Mouse (Mus musculus): ENCODE data around the gene Pcsk6.
A peak's percentile ranks its signal among the peaks of the same experiment; 100 is the strongest.
"Not testable (repeated sequence)": the region's sequence is repeated elsewhere in the genome, so short reads cannot be mapped to it uniquely, and the experiment has no call there.

The Pcsk6 gene

DNA sequence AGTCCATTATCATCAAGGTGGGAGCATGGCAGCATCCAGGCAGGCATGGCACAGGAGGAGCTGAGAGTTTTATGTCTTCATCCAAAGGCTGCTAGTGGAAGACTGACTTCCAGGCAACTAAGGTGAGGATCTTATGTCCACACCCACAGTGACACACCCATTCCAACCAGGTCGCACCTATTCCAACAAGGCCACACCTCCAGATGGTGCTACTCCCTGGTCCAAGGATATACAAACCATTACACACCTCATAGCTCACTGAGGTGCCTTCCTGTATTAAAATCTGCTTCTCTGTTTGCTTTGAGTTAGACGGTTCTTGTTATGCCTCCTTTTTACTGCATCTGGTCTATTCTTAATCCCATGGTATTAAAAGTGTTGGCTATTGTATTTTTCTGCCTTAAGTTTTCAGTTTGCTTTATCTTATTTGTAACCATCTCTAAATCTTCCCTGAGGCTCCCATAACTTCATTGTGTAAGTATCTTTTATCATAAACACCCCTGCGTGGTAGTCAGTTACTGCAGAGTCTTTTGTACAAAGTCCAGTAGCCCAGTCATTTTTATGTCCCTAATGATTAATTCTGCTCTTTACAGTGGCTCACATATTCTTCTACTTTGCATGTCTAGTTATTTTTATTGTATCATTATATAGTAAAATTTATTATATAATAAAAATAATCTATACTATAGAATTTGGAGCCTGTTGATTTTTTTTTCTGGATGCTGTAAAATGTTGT, 72.9 kb downstream of the Pcsk6 start:
- DNase-seq (ENCODE audit: inconsistent age in 2 of 2, low spot score in 1 of 2) = not testable (repeated sequence)

DNA sequence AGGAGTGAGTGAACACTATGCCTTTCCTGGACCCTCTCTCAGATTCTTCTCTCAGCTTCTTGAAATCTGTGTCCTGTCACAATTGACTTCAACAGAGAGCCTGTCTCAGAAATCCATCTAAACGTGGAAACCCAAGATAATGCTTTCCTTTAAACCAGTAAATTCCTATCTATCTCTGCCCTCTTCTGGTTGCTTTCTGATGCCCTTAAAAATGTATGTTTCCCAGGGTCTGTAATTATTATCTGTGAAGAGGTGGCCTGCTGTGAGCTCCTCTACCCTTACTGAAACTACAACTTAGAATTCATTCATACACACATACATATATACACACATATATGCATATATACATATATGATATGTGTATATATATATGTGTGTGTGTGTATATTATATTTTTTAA, 73.7 kb downstream of the Pcsk6 start:
- no peak for DNase-seq (ENCODE audit: inconsistent age in 2 of 2, low spot score in 1 of 2)

DNA sequence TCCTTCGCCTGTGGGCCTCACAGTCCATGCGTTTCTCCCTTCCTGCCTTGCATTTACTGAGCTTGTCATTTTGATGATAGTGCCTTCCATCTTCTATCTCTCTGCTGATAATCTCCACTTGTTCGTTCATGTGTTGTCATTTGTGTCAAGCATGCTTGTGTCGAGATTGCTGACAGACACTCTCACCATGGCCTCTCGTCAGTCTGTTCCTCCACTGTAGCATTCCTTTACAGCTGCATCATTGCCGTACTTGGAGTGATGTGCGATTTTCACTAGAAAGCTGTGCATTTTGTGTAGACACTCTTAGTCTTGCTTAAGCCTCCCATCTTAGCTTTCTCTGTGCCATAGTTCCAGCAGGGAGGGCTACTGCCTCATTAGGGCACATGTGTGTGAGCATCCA, 79.5 kb downstream of the Pcsk6 start:
- DNase-seq (ENCODE audit: inconsistent age in 2 of 2, low spot score in 1 of 2) = no peak

DNA sequence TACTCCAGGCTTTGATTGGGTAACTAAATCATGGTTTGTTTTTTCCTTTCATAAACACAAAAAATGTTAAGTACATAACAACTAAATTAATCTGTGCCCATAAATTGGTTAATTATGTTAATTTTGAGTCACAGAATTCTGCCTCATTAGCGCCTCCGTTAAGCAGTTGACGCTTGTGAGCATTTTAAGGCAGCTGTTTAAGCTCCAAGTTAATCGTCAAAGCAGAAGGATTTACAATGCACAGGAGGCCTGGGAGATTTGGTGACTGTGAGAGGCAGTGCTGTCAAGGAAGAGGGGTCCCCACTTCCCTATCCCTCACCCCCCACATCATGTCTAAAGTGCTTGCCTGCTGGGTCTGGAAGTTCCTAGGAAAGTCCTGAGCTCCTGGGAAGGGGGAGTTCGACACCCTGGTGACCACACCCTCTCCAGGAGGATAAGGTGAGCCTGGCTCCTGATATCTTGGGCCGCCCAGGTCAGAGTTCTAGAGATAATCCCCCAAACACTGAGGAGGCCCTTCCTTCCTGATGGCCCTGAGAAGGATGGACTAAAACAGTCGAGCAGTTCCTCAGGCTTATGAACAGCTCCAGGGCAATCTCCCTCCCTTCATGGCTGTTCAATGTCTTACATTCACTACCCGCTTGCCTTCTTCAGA, 83.9 kb downstream of the Pcsk6 start:
- no peak for DNase-seq (ENCODE audit: inconsistent age in 2 of 2, low spot score in 1 of 2)

DNA sequence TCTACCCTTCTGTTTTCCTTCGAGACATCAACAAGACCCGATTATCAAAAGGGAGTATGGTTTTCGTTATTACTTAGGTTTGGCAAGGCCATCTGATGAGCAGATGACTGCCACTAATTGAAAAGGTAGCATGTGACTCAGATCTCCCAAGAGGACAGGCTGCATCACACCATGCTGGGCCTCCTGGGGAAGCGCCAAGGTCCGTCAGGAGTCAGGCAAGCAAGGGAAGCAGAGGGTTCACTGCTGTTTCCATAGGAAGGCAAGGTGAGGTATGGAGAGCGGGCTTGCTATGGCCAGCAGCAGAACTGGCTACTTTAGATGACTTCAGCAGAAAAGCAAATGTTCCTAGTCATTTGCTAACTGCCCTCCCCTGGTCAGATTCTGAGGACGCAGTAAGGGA, 84.9 kb downstream of the Pcsk6 start:
- no peak for DNase-seq (ENCODE audit: inconsistent age in 2 of 2, low spot score in 1 of 2)

DNA sequence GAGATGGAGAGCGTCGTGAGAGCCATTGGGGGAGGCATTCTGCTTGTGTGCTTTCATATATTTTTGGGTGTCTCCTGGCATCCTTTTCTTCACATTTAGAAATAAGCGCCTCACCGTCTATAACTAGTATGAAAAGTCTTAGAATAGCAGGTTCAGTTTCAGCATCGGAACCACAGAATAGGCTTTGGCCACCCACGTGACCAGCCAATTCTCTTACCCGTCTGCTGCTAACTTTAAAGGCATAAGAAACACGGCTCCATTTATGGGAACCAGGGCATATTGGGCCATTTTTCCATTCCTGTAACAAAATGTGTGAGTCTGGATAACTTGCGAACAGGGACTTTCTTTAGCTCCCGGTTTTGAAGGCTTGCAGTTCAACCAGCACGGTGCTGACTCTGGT, 87.4 kb downstream of the Pcsk6 start:
- DNase-seq (ENCODE audit: inconsistent age in 2 of 2, low spot score in 1 of 2) = no peak

DNA sequence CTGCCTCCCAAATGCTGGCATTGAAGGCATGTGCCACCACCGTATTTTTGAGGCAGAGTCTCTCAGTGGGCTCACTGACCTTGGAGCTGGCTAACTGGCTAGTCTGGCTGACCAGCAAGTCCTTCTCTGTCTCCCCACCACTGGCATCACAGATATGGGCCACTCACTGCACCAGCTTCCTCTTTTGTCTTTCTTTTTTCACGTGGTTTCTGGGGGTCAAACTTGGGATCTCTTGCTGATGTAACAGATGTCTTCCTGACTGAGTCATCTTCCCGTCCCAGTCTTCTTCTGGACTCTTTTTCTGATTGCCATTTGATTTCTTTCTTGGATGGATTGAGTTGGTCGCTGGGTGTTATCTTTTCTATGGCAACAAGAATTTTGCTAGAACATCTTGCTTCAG, 93.0 kb downstream of the Pcsk6 start:
- DNase-seq (ENCODE audit: inconsistent age in 2 of 2, low spot score in 1 of 2) = no peak

DNA sequence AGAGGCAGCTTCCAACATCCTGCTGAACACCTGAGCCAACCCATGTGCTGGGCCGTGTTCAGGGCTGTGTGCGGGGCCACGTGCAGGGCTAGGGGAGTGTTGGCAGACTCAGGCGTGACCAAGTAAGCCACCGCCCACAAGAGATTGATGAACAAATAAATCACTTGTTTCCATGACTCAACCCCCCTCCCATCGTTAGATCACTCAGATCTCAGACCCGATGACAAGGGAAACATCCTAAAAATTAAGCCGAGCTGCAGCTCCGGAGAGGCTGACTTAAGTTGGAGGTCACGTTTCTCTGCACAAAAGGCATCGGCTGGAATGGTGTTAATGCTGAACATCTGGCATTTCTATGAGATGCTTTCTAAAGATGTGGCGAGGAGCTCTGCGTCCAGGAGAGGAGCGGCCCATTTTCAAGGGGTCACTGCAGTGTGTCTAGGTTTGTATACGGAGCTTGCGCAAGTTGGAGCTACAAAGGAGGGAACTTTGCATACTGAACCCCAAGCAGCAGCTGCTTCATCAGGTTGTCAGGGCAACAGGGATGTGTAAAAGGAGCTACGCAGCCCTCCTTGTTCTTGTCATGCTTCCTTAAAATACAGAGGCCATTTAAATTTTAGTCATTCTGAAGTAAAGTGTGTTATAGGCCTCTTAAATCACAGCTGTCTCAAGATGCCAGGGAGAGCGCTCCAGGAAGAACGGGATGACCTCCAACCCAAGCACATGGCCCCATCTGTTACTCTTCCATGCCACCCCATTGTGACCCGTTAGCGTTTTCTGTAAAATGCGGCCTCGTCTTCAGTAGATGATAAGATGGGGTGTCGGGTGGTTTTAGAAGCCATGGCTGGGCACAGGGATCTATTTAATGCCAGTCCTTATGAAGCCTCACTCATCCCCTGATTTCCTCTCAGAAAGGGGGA, 94.0 kb downstream of the Pcsk6 start:
- peak in 1 of 2 experiments; percentile 39 for DNase-seq (ENCODE audit: inconsistent age in 2 of 2, low spot score in 1 of 2)

DNA sequence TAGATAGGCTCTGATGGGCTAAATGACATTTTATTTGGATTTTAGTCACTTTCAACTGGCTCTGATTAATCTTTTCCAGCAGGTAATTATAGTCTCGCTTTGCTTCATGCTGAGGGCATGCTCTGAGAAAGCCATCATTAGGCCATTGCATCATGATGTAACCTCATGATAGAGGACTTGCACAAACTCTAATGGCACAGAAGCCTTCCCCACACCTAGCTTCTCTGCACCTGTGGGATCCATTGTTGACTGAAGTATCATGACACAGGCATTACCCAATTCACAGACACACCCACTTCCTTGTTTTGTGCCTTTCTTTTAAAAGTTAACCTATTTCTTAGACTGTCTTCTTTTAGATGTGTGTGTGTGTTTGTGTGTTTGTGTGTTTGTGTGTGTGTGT, 95.7 kb downstream of the Pcsk6 start:
- DNase-seq (ENCODE audit: inconsistent age in 2 of 2, low spot score in 1 of 2) = no peak

DNA sequence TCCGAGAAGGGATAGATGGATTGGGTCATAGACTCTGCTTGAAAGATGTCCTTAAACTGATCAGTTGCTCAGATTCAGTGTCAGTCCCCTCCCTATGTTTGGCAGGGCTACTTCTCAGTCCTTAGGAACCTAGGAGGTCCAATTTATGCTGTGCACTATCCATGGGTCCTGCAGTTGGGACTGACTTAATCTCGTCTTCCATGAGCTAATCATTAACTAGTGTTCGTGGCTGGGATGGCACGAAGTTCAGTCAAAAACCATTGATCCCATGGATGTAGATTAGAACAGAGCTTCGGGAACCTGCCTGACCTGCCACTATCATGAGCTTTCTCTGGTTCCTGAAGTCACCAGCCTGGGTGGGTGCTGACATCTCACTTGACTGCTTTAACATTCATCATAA, 96.6 kb downstream of the Pcsk6 start:
- no peak for DNase-seq (ENCODE audit: inconsistent age in 2 of 2, low spot score in 1 of 2)

DNA sequence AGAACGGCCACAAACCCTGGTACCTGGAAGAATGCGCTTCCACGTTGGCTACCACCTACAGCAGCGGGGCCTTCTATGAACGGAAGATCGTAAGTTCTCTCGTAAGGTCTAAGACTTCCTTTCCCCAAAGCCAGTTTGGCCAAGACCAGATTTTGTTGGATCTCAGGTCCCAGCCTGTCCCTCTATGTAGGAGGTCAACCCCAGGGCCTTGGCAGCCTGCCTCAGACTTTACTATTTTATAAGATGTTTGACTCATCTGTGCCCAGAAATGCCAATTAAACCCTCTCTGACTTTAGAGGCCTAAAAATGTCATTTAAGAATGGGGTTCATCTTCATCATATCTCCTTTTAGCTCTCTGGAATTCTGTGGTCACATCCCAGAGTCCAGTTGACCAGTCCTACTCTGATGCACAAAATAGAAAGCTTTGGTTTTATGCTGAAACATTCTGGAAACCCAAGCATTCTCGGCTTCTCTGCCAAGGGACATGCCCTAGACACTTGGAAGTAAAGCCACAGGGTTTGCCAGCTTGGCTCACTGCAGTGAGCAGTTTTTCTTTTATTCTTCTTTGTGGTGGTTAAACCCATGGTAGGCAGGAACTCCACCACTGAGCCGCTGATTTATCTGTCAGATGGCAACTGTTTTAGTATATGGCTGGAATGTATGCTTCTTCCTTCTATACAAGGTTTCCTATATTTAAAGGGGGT, 97.8 kb downstream of the Pcsk6 start:
- peak in 1 of 2 experiments; percentile 32 for DNase-seq (ENCODE audit: inconsistent age in 2 of 2, low spot score in 1 of 2)

DNA sequence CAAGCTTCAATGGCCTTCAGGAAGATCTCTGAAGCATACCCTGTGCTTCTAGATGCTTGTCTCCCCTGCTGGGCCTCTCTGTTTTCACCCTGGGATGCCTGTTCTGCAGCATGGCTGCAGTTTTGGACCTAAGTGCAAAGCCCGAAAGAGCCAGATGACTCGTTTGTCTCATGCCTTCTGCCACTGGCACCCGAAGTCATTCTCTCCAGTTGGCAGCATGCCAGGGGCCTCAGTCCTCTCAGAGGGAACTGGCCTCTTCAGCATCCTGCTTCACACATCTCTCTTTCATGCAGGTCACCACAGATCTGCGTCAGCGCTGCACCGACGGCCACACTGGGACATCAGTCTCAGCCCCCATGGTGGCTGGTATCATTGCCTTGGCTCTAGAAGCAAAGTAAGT, 101.1 kb downstream of the Pcsk6 start:
- no peak for DNase-seq (ENCODE audit: inconsistent age in 2 of 2, low spot score in 1 of 2)

DNA sequence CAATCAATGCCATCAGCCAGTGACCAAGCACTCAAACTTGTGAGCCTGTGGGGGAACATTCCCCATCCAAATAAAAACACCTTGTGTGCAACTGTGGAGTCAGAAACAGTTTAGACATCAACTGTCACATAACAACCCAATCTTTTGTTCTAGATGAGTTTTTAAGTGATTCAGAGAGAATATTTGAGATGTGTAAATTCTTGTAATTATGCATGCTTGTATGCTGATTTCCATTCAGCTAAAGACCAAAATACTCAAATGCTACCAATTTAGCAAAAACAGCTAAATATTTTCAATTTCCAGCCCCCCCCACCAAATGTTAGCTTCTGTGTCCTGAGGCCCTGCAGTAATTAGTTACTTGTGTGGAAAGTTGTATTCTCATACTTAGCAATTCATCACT, 102.9 kb downstream of the Pcsk6 start:
- no peak for DNase-seq (ENCODE audit: inconsistent age in 2 of 2, low spot score in 1 of 2)

DNA sequence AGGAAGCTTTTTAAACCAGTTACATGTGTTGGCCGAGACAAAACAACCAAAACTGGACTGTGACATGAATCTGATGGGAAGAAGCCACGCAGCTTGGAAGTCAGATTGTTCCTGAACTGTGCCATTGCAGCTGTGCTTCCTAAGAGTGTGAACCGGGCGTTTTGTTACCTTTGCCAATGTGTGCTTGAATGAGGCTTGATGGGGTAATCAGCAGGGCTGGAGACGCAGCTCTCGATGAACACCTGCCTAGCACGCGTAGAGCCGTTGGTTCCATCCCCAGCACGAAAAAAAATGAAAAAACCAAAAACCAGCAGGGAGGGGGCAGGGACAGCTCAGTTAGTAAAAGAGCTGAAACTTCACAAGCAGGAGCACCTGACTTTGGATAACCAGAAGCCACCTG, 109.8 kb downstream of the Pcsk6 start:
- no peak for DNase-seq (ENCODE audit: inconsistent age in 2 of 2, low spot score in 1 of 2)

DNA sequence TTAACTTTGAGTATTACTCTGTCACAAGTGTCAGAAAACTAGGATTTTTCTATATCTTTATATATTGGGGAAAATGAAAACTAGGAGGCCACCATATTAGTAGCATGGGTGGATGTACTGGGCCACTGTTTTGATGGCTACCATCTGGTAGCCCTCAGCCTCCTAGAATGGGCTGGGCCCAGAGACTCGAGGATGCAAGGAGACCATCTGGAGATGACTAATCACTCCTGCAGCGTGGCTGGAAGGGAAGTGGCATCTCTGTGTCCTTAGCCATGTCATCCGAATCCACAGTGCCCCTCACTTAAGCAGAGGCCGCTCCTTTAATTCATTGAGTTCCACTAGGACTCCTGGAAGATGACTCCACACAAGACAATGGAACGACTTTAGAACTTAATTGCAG, 115.8 kb downstream of the Pcsk6 start:
- DNase-seq (ENCODE audit: inconsistent age in 2 of 2, low spot score in 1 of 2) = no peak

DNA sequence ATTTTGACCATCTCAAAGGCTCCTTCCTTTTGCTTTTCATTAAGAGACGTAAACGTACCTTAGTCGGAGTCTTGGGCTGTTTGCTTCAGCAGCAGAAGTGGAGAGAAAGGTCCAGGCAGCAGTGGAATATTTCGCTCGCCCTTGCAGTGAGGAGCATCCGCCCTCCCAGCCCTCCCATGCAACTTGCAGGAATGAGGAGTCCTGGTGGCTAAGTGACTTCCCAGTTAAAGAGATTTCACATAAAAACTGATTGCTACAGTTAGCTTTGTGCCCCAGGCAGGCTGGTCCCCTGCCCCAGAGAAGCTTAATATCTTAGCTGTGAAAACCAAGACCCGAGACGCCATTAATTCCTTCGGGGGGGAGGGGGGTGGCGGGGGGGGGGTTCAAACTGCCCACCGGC, 116.4 kb downstream of the Pcsk6 start:
- no peak for DNase-seq (ENCODE audit: inconsistent age in 2 of 2, low spot score in 1 of 2)

DNA sequence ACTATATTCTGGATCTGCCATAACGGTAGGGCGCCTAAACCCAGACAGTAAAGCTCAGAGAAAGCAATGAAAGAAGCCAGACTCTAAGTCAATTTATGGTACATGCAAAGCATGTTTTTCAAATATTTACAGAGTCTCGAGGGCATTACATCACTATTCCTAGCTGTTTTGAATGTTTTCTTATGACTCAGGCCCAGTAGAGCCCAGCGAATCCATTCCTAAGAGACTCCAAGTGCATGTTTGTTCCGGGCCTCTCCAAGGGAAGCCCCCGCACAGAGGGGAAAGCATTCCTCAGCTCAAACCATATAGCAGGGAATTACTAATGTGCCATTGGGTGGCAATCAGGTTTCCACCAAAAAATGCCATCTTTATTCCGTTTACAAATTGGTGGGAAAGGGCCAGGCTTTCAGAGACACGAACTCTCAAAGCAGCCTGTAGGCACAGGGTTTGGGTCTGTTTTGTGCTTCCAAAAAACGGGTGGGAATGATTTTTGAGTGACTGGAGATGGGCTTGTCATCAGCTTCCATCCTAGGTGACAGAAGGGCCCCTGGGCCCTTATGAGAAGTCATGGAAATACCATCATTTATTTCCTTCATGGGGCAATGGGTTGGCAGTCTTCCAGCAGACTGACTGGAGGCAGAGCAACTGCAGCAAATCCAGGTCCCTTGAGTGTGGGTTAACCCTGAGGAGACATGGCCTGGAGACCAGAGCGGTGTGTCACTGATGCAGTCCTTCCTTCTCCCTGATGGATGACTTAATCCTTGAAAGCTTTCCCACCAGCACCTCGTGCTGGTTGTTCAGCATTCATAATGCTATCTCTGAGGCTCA, 117.7 kb downstream of the Pcsk6 start:
- DNase-seq (ENCODE audit: inconsistent age in 2 of 2, low spot score in 1 of 2) = peak in 1 of 2 experiments; percentile 45

DNA sequence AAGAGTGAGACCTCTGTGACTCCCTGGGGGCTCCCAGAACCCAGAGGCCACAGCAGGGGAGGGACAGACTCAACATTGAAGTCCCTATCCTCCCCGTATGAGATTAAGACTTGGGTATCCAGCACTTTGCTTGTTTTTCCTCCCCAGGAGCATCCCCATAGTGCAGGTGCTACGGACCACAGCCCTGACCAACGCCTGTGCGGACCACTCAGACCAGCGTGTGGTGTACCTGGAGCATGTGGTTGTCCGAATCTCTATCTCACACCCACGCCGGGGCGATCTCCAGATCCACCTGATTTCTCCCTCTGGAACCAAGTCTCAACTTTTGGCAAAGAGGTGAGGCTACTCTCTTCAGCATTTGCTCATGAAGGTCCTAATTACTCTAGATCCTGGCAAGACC, 118.5 kb downstream of the Pcsk6 start:
- no peak for DNase-seq (ENCODE audit: inconsistent age in 2 of 2, low spot score in 1 of 2)

DNA sequence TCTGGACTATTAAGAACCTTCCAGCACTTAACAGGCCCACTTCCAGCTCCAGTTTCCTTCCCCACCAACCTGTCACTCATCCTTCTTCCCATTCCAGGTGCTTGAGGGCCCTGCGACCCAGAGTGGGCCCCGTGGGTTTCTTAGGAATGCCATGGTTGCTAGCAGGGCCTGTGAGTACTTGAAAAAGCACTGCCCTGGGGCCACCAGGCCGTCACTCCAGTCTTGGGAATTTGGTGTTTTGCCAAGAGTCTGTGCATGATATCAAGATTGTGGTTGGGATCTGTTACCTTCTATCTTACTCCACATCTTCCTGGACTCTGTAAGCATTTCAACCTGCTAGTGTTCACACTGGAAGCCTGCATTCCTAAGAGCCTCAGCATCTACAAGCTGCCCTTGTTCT, 120.5 kb downstream of the Pcsk6 start:
- DNase-seq (ENCODE audit: inconsistent age in 2 of 2, low spot score in 1 of 2) = no peak

DNA sequence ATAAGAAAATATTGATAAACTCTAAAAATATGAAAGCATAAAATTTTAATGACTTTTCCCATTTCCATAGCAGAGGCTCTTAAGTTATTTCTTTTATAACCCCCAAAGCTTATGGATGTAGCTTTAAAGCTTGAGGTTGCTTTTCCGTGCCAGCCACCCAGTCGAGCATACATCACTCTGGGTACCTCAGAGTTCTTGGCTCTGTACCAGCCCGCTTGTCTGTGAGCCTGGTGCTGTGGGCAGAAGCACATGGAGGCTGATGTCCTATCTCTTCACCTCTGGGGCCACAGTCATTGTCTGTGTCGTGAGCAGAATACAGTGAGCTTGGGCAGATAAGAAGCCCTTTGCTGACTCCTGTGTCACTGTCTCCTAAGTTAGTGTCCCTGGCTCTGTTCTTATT, 126.7 kb downstream of the Pcsk6 start:
- DNase-seq (ENCODE audit: inconsistent age in 2 of 2, low spot score in 1 of 2) = no peak

All from adrenal gland, adult (tissue).